Mouse (Mus musculus): ENCODE data around the gene Olfr449.

DNA sequence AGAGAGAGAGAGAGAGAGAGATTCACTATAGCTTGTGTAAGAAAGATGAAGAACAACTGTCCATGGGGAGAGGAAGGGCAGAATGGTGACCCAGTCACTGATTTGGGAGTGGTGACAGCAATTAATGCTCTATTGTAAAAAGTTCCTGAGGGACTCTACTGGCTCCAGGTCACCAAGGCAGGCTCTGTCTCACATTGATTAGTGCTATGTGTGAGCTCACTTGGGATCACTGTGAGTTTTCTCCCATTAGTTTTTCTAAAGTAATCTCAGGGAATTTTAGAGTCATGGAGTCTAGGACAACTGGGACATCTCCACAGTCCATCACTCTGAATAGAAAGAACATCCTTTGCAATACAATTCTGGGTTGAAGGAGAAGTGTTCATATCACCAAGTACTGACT lies 49.4 kb upstream of the Olfr449 start, which contains the start of gene Olfr452:
- TF ChIP-seq CTCF (IDR thresholded peaks at IDR 0.05; ENCODE audit: low read depth, low read length) (no peak), TAL1 (conservative IDR thresholded peaks at IDR 0.05; ENCODE audit: low read depth, low read length) (no peak), GATA2 (IDR thresholded peaks at IDR 0.05; ENCODE audit: borderline replicate concordance, low read depth, low read length) (no peak), GATA1 (IDR thresholded peaks at IDR 0.05; ENCODE audit: borderline replicate concordance, low read length) (no peak)
